Mouse (Mus musculus): ENCODE measurements at regions not wholly inside any gene's neighbourhood (a gene's known extent, or its start where the extent isn't known, plus 50 kb on each side); places are given as distances from the start of the nearest gene placed in this dataset.

- DNase-seq (ENCODE audit: low spot score) (peak; percentile 35), ATAC-seq (no peak)
- H3K4me3 ChIP-seq (ENCODE audit: low read depth, low read length) = no peak overlapping the region
- TF ChIP-seq EP300 (IDR thresholded peaks at IDR 0.05) (no peak), CTCF (IDR thresholded peaks at IDR 0.05) (peak; percentile 49)
- WGBS = 48% methylated on average over 4 of the region's 4 CpGs
- H3K36me3 ChIP-seq (ENCODE audit: insufficient read depth, low read length) = no peaks in the 10 kb centered on the region
- H3K4me2 ChIP-seq (replicated peaks; ENCODE audit: low read depth, low read length) = no peak overlapping the region
- H3K4me1 ChIP-seq (ENCODE audit: insufficient read depth, low read depth, low read length) = no peaks in the 10 kb centered on the region
- H3K9me3 ChIP-seq (ENCODE audit: low read length) = no peaks in the 10 kb centered on the region
- H3K9ac ChIP-seq (replicated peaks; ENCODE audit: low read depth) = no peak overlapping the region
- H3K27me3 ChIP-seq (replicated peaks; ENCODE audit: insufficient read depth, low read length) = no peaks in the 10 kb centered on the region
- H3K27ac ChIP-seq (ENCODE audit: low read length) = no peak overlapping the region
Observed at GRCm38 (mm10) chr1:31337087-31337486, 114.4 kb downstream of the Pih1d3 start.

GRCm38 (mm10) chr1:31363971-31364370 is 141.3 kb downstream of the Pih1d3 start:
- Histone ChIP-seq H3K4me2 (replicated peaks; ENCODE audit: low read depth, low read length) (no peak overlapping the region), H3K9ac (replicated peaks; ENCODE audit: low read depth) (no peak overlapping the region), H3K9me3 (ENCODE audit: low read length) (no peaks in the 10 kb centered on the region), H3K27me3 (replicated peaks; ENCODE audit: insufficient read depth, low read length) (no peaks in the 10 kb centered on the region), H3K36me3 (ENCODE audit: insufficient read depth, low read length) (no peaks in the 10 kb centered on the region), H3K4me3 (ENCODE audit: low read depth, low read length) (no peak overlapping the region), H3K27ac (ENCODE audit: low read length) (no peak overlapping the region), H3K4me1 (ENCODE audit: insufficient read depth, low read depth, low read length) (no peaks in the 10 kb centered on the region)
- TF ChIP-seq EP300 (IDR thresholded peaks at IDR 0.05) (no peak), CTCF (IDR thresholded peaks at IDR 0.05) (no peak)
- ATAC-seq (no peak), DNase-seq (ENCODE audit: low spot score) (no peak)

GRCm38 (mm10) chr1:31377324-31377723 is 154.7 kb downstream of the Pih1d3 start:
- DNase-seq (ENCODE audit: low spot score) (no peak), ATAC-seq (no peak)
- 58% methylated on average over 2 of the region's 2 CpGs for WGBS
- H3K27me3 ChIP-seq (replicated peaks; ENCODE audit: insufficient read depth, low read length) = no peaks in the 10 kb centered on the region
- H3K36me3 ChIP-seq (ENCODE audit: insufficient read depth, low read length) = no peaks in the 10 kb centered on the region
- no peak overlapping the region for H3K4me2 ChIP-seq (replicated peaks; ENCODE audit: low read depth, low read length)
- no peak overlapping the region for H3K4me3 ChIP-seq (ENCODE audit: low read depth, low read length)
- TF ChIP-seq CTCF (IDR thresholded peaks at IDR 0.05) = no peak
- TF ChIP-seq EP300 (IDR thresholded peaks at IDR 0.05) = no peak
- no peaks in the 10 kb centered on the region for H3K4me1 ChIP-seq (ENCODE audit: insufficient read depth, low read depth, low read length)
- H3K27ac ChIP-seq (ENCODE audit: low read length) = no peak overlapping the region
- no peaks in the 10 kb centered on the region for H3K9me3 ChIP-seq (ENCODE audit: low read length)
- no peak overlapping the region for H3K9ac ChIP-seq (replicated peaks; ENCODE audit: low read depth)

GRCm38 (mm10) chr1:31379032-31379431 is 156.4 kb downstream of the Pih1d3 start:
- Histone ChIP-seq H3K9ac (replicated peaks; ENCODE audit: low read depth) (no peak overlapping the region), H3K27ac (ENCODE audit: low read length) (no peak overlapping the region), H3K27me3 (replicated peaks; ENCODE audit: insufficient read depth, low read length) (no peaks in the 10 kb centered on the region), H3K4me1 (ENCODE audit: insufficient read depth, low read depth, low read length) (no peaks in the 10 kb centered on the region), H3K4me3 (ENCODE audit: low read depth, low read length) (no peak overlapping the region), H3K36me3 (ENCODE audit: insufficient read depth, low read length) (no peaks in the 10 kb centered on the region), H3K4me2 (replicated peaks; ENCODE audit: low read depth, low read length) (no peak overlapping the region), H3K9me3 (ENCODE audit: low read length) (no peaks in the 10 kb centered on the region)
- TF ChIP-seq EP300 (IDR thresholded peaks at IDR 0.05) (no peak), CTCF (IDR thresholded peaks at IDR 0.05) (no peak)
- WGBS = 33% methylated on average over 2 of the region's 2 CpGs
- ATAC-seq (no peak), DNase-seq (ENCODE audit: low spot score) (no peak)

- H3K4me2 ChIP-seq (replicated peaks; ENCODE audit: low read depth, low read length) = no peak overlapping the region
- H3K27ac ChIP-seq (ENCODE audit: low read length) = no peak overlapping the region
- H3K9ac ChIP-seq (replicated peaks; ENCODE audit: low read depth) = no peak overlapping the region
- no peaks in the 10 kb centered on the region for H3K27me3 ChIP-seq (replicated peaks; ENCODE audit: insufficient read depth, low read length)
- no peaks in the 10 kb centered on the region for H3K9me3 ChIP-seq (ENCODE audit: low read length)
- no peaks in the 10 kb centered on the region for H3K36me3 ChIP-seq (ENCODE audit: insufficient read depth, low read length)
- H3K4me3 ChIP-seq (ENCODE audit: low read depth, low read length) = no peak overlapping the region
- DNase-seq (ENCODE audit: low spot score) (no peak), ATAC-seq (no peak)
- H3K4me1 ChIP-seq (ENCODE audit: insufficient read depth, low read depth, low read length) = no peaks in the 10 kb centered on the region
- TF ChIP-seq EP300 (IDR thresholded peaks at IDR 0.05) (no peak), CTCF (IDR thresholded peaks at IDR 0.05) (no peak)
- 78% methylated on average over 2 of the region's 2 CpGs for WGBS
Observed at GRCm38 (mm10) chr1:31380312-31380711, 157.7 kb downstream of the Pih1d3 start.

GRCm38 (mm10) chr1:31382192-31382591 is 159.6 kb downstream of the Pih1d3 start:
- H3K4me1 ChIP-seq (ENCODE audit: insufficient read depth, low read depth, low read length) = no peaks in the 10 kb centered on the region
- H3K4me2 ChIP-seq (replicated peaks; ENCODE audit: low read depth, low read length) = no peak overlapping the region
- no peaks in the 10 kb centered on the region for H3K27me3 ChIP-seq (replicated peaks; ENCODE audit: insufficient read depth, low read length)
- WGBS = 66% methylated on average over 4 of the region's 4 CpGs
- no peaks in the 10 kb centered on the region for H3K9me3 ChIP-seq (ENCODE audit: low read length)
- H3K4me3 ChIP-seq (ENCODE audit: low read depth, low read length) = no peak overlapping the region
- H3K36me3 ChIP-seq (ENCODE audit: insufficient read depth, low read length) = no peaks in the 10 kb centered on the region
- TF ChIP-seq CTCF (IDR thresholded peaks at IDR 0.05) (no peak), EP300 (IDR thresholded peaks at IDR 0.05) (no peak)
- ATAC-seq (no peak), DNase-seq (ENCODE audit: low spot score) (no peak)
- H3K9ac ChIP-seq (replicated peaks; ENCODE audit: low read depth) = no peak overlapping the region
- no peak overlapping the region for H3K27ac ChIP-seq (ENCODE audit: low read length)

Data from lung, postnatal 0 days (tissue).